Mouse (Mus musculus) heart, postnatal 0 days (tissue): ENCODE measurements at regions not wholly inside any gene's neighbourhood (a gene's known extent, or its start where the extent isn't known, plus 50 kb on each side); places are given as distances from the start of the nearest gene placed in this dataset.

Experiments
- CTCF ChIP-seq: IDR thresholded peaks from 2 replicates; pipeline ENCODE4 v1.5.1; 2016; ENCODE audit warnings: antibody characterized with exemption, control low read depth, low read depth
- EP300 ChIP-seq: IDR thresholded peaks from 2 replicates; pipeline ENCODE4 v1.6.1; 2016; ENCODE audit warnings: antibody characterized with exemption, low read depth

GRCm38 (mm10) chr15:71243539-71243938, 2590.8 kb upstream of the Gm6569 start:
- TF ChIP-seq CTCF (no peak), EP300 (peak; percentile 99)
